Mouse (Mus musculus): Measurements from ENCODE around the gene Dusp10.

Dusp10 gene

GRCm38 (mm10) chr1:184100927-184101749, 88.0 kb downstream of the Dusp10 start:
- DNase-seq (ENCODE audit: low read depth, low spot score), result peak; percentile 37

- peak; percentile 34 for DNase-seq (ENCODE audit: low read depth, low spot score)
Measured at GRCm38 (mm10) chr1:184101750-184102046, 88.6 kb downstream of the Dusp10 start.

- no peak for DNase-seq (ENCODE audit: low read depth, low spot score)
Measured at GRCm38 (mm10) chr1:184106832-184107231, 93.7 kb downstream of the Dusp10 start.

GRCm38 (mm10) chr1:184107448-184107847, 94.3 kb downstream of the Dusp10 start:
- no peak for DNase-seq (ENCODE audit: low read depth, low spot score)

- DNase-seq (ENCODE audit: low read depth, low spot score), result no peak
Measured at GRCm38 (mm10) chr1:184108254-184108653, 95.2 kb downstream of the Dusp10 start.

- peak; percentile 7 for DNase-seq (ENCODE audit: low read depth, low spot score)
Measured at GRCm38 (mm10) chr1:184117586-184117985, 104.5 kb downstream of the Dusp10 start.

- DNase-seq (ENCODE audit: low read depth, low spot score), result peak; percentile 73
Measured at GRCm38 (mm10) chr1:184117991-184118390, 104.9 kb downstream of the Dusp10 start.

GRCm38 (mm10) chr1:184118586-184118985, 105.5 kb downstream of the Dusp10 start:
- peak; percentile 20 for DNase-seq (ENCODE audit: low read depth, low spot score)

Data from CD4-positive, CD25-positive, alpha-beta regulatory T cell, adult 2 months (primary cell).